Mouse (Mus musculus) spleen, adult 2 months (tissue): ENCODE results near the gene Rhox3e. TPM values are rescaled to one million over a fixed set of nuclear protein-coding genes. Genes with fewer than 3 reads are reported as not detected.
"Not testable (repeated sequence)": the region's sequence is repeated elsewhere in the genome, so short reads cannot be mapped to it uniquely, and the experiment has no call there.

Source experiments
- DNase-seq, 2 experiments: peaks; one replicate each; pipeline versions ENCODE4 v3.0.0 to v3.0.0-alpha.2; 2012 to 2021; ENCODE audit warnings: low spot score in 2 of 2, low read depth in 1 of 2
- H3K27ac ChIP-seq: fragments of 200-500 bp; 2 replicates; pipeline ENCODE4 v1.5.1; 2012; ENCODE audit warnings: low read length, inconsistent platforms; ENCODE audit not compliant: insufficient read depth
- H3K27me3 ChIP-seq: fragments of 200-500 bp; 2 replicates; pipeline ENCODE4 v1.6.1; 2012; ENCODE audit warnings: mild to moderate bottlenecking, moderate library complexity, low read length, inconsistent platforms; ENCODE audit not compliant: control insufficient read depth, insufficient read depth
- H3K36me3 ChIP-seq: fragments of 200-500 bp; 2 replicates; pipeline ENCODE4 v1.6.1; 2012; ENCODE audit warnings: mild to moderate bottlenecking, low read length, inconsistent platforms; ENCODE audit not compliant: control insufficient read depth, insufficient read depth
- H3K4me1 ChIP-seq: fragments of 200-500 bp; 2 replicates; pipeline ENCODE4 v1.6.1; 2011; ENCODE audit warnings: inconsistent platforms; ENCODE audit not compliant: control insufficient read depth, insufficient read depth, insufficient read length
- H3K4me3 ChIP-seq: fragments of 200-500 bp; 2 replicates; pipeline ENCODE4 v1.5.1; 2011; ENCODE audit warnings: mild to moderate bottlenecking, inconsistent platforms; ENCODE audit not compliant: insufficient read depth, insufficient read length; ENCODE audit errors: extremely low read depth
- WGBS: fragments of 180-500 bp; shearing (Covaris S2); methylation state at CpG from one replicate; pipeline ENCODE4 v1.1.7; 2018; 5-methylcytosine and 5-hydroxymethylcytosine counted together
- polyA plus RNA-seq: library from polyadenylated mRNA; depleted of rRNA; stranded (reverse); fragments of >200 nt; gene quantifications from 2 replicates; pipeline ENCODE4 v1.2.3, GENCODE M21; 2012; rRNA removed

Gene Rhox3e
- not detected in 2 replicates for polyA plus RNA-seq

DNA sequence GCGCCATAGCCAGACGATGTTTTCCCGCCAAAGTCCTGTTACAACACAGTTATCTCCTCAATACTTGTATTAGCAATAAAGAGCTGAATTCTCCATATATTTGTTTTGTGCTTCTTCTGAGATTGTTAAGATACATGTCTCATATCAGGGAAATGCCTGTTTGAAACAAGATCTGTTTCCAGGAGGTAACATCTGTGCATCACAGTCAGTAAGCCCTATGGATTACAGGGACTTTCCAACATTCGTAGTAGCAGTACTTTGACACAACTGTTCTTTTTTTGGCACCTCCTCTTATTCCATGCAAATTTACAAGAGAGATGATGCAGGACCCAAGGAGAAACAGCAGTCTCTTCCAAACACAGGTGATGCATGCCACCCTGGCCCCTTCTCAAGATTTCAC lies at the start of gene Rhox3e:
Gene Rhox3e, plus strand, starts transcription at position 301 of the 400 bp plus-strand sequence.
- H3K4me1 ChIP-seq, H3K27me3 ChIP-seq, H3K27ac ChIP-seq, H3K4me3 ChIP-seq, H3K36me3 ChIP-seq, DNase-seq: not testable (repeated sequence)
- WGBS: 100% methylated on average over 1 of the region's 4 CpGs

GRCm38 (mm10) chrX:37514059-37514458 lies 27.8 kb upstream of the Rhox3e start, which contains the start of gene Rhox4d:
TSS of gene Rhox4d (plus strand) at chrX:37514359.
- WGBS: 89% methylated on average over 17 of the region's 18 CpGs

DNA sequence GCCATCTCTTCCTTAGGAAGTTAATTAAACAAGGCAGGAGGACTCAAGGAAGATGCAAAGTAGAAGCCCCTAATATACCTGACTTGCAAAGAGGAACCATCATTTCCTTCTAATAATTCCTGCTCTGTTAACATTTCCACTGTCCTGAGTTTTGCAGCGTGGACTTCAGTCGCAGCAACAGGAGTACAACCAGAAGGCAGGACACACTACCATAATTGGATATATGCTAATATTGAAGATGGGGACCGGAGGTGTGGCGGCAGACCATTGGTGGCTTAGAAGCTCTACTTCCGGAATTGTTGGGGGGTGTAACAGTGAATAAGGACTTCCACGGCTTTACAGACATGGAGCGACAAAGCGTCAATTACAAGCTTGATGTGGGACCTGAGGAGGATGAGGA lies 11.7 kb upstream of the Rhox3e start, which contains the start of gene Rhox2e:
Gene Rhox2e, plus strand, starts transcription at position 301 of the 400 bp plus-strand sequence.
- WGBS: 97% methylated on average over 3 of the region's 8 CpGs

More at GRCm38 (mm10) chrX:37514059-37514458, 27.8 kb upstream of the Rhox3e start, which contains the start of gene Rhox4d:
- H3K36me3 ChIP-seq, DNase-seq, H3K27ac ChIP-seq, H3K4me1 ChIP-seq, H3K27me3 ChIP-seq, H3K4me3 ChIP-seq: not testable (repeated sequence)

GRCm38 (mm10) chrX:37557112-37557511 lies 15.3 kb downstream of the Rhox3e start, which contains the start of gene Rhox4e:
TSS of gene Rhox4e (plus strand) at chrX:37557412.
- not testable (repeated sequence) for H3K27ac ChIP-seq, DNase-seq, H3K4me1 ChIP-seq, H3K4me3 ChIP-seq, H3K36me3 ChIP-seq, H3K27me3 ChIP-seq
- 91% methylated on average over 10 of the region's 18 CpGs for WGBS

More for the DNA sequence above, 11.7 kb upstream of the Rhox3e start, which contains the start of gene Rhox2e:
- H3K4me3 ChIP-seq, DNase-seq, H3K36me3 ChIP-seq, H3K4me1 ChIP-seq, H3K27me3 ChIP-seq, H3K27ac ChIP-seq: not testable (repeated sequence)

DNA sequence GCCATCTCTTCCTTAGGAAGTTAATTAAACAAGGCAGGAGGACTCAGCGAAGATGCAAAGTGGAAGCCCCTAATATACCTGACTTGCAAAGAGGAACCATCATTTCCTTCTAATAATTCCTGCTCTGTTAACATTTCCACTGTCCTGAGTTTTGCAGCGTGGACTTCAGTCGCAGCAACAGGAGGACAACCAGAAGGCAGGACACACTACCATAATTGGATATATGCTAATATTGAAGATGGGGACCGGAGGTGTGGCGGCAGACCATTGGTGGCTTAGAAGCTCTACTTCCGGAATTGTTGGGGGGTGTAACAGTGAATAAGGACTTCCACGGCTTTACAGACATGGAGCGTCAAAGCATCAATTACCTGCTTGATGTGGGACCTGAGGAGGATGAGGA lies 29.3 kb downstream of the Rhox3e start, which contains the start of gene Rhox2f:
Gene Rhox2f, plus strand, starts transcription at position 301 of the 400 bp plus-strand sequence.
- H3K36me3 ChIP-seq, DNase-seq, H3K4me3 ChIP-seq, H3K27ac ChIP-seq, H3K27me3 ChIP-seq, H3K4me1 ChIP-seq: not testable (repeated sequence)
- WGBS: 90% methylated on average over 8 of the region's 8 CpGs

- WGBS: 58% methylated on average over 2 of the region's 2 CpGs
- H3K27ac ChIP-seq, H3K27me3 ChIP-seq, DNase-seq, H3K4me3 ChIP-seq, H3K36me3 ChIP-seq, H3K4me1 ChIP-seq: not testable (repeated sequence)
Measured at GRCm38 (mm10) chrX:37572638-37573037, 30.8 kb downstream of the Rhox3e start.

GRCm38 (mm10) chrX:37580692-37581091 lies 38.9 kb downstream of the Rhox3e start, which contains the start of gene Rhox3f:
TSS of gene Rhox3f (plus strand) at chrX:37580992.
- H3K27ac ChIP-seq, H3K4me3 ChIP-seq, H3K36me3 ChIP-seq, H3K27me3 ChIP-seq, H3K4me1 ChIP-seq, DNase-seq: not testable (repeated sequence)

Other genes with a start within 250 kb of the Rhox3e start
- not detected in 2 replicates for gene Rhox3a2, start 162.0 kb upstream of the Rhox3e start, polyA plus RNA-seq
- not detected in 2 replicates for gene Rhox4a2, start 151.2 kb upstream of the Rhox3e start, polyA plus RNA-seq
- gene Rhox2b, start 130.0 kb upstream of the Rhox3e start, polyA plus RNA-seq: not detected in 2 replicates
- gene Rhox4b, start 109.5 kb upstream of the Rhox3e start, polyA plus RNA-seq: not detected in 2 replicates
- not detected in 2 replicates for gene Rhox2c, start 88.3 kb upstream of the Rhox3e start, polyA plus RNA-seq
- not detected in 2 replicates for gene Rhox3c, start 83.4 kb upstream of the Rhox3e start, polyA plus RNA-seq
- not detected in 2 replicates for gene Rhox4c, start 61.7 kb upstream of the Rhox3e start, polyA plus RNA-seq
- not detected in 2 replicates for gene Rhox2d, start 48.6 kb upstream of the Rhox3e start, polyA plus RNA-seq
- not detected in 2 replicates for gene Rhox4d, start 27.7 kb upstream of the Rhox3e start, polyA plus RNA-seq
- not detected in 2 replicates for gene Rhox2e, start 11.6 kb upstream of the Rhox3e start, polyA plus RNA-seq
- gene Rhox4e, start 15.4 kb downstream of the Rhox3e start, polyA plus RNA-seq: not detected in 2 replicates
- not detected in 2 replicates for gene Rhox2f, start 29.4 kb downstream of the Rhox3e start, polyA plus RNA-seq
- gene Rhox3f, start 39.0 kb downstream of the Rhox3e start, polyA plus RNA-seq: not detected in 2 replicates
- not detected in 2 replicates for gene Rhox4f, start 65.7 kb downstream of the Rhox3e start, polyA plus RNA-seq
- gene Rhox3g, start 86.6 kb downstream of the Rhox3e start, polyA plus RNA-seq: not detected in 2 replicates
- gene Rhox2g, start 101.5 kb downstream of the Rhox3e start, polyA plus RNA-seq: not detected in 2 replicates
- gene Rhox4g, start 109.3 kb downstream of the Rhox3e start, polyA plus RNA-seq: not detected in 2 replicates
- gene Rhox3h, start 126.7 kb downstream of the Rhox3e start, polyA plus RNA-seq: not detected in 2 replicates
- not detected in 2 replicates for gene Rhox2h, start 131.3 kb downstream of the Rhox3e start, polyA plus RNA-seq